Mouse (Mus musculus): Measurements from ENCODE around the gene H2afy2. TPM values are rescaled to one million over a fixed set of nuclear protein-coding genes. Genes with fewer than 3 reads are reported as not detected.

The H2afy2 gene
- polyA plus RNA-seq, 1 experiment from 2014 or later: 93.7 TPM

- no peak overlapping the region for H3K9ac ChIP-seq
- no peak overlapping the region for H3K4me3 ChIP-seq (replicated peaks)
- no peak for ATAC-seq (ENCODE audit: insufficient read depth, low FRiP score, low read depth)
- H3K9me3 ChIP-seq: no peaks in the 10 kb centered on the region
- H3K4me2 ChIP-seq: no peak overlapping the region
- peaks cover 56% of the 10 kb centered on the region for H3K36me3 ChIP-seq
- no peaks in the 10 kb centered on the region for H3K27me3 ChIP-seq (replicated peaks)
- 95% methylated on average over 8 of the region's 8 CpGs for WGBS
- H3K27ac ChIP-seq: no peak overlapping the region
- H3K4me1 ChIP-seq: no peaks in the 10 kb centered on the region
Measured at GRCm38 (mm10) chr10:61742336-61742735, 41.6 kb downstream of the H2afy2 start.

GRCm38 (mm10) chr10:61741873-61742272, 42.1 kb downstream of the H2afy2 start:
- no peak overlapping the region for H3K9ac ChIP-seq
- no peak for ATAC-seq (ENCODE audit: insufficient read depth, low FRiP score, low read depth)
- no peaks in the 10 kb centered on the region for H3K27me3 ChIP-seq (replicated peaks)
- H3K4me3 ChIP-seq (replicated peaks): no peak overlapping the region
- no peaks in the 10 kb centered on the region for H3K9me3 ChIP-seq
- no peaks in the 10 kb centered on the region for H3K4me1 ChIP-seq
- peaks cover 52% of the 10 kb centered on the region for H3K36me3 ChIP-seq
- no peak overlapping the region for H3K4me2 ChIP-seq
- WGBS: 87% methylated on average over 4 of the region's 4 CpGs
- H3K27ac ChIP-seq: no peak overlapping the region

GRCm38 (mm10) chr10:61741306-61741705, 42.6 kb downstream of the H2afy2 start:
- Histone ChIP-seq H3K4me2 (no peak overlapping the region), H3K9me3 (no peaks in the 10 kb centered on the region), H3K27me3 (replicated peaks) (no peaks in the 10 kb centered on the region), H3K36me3 (peaks cover 46% of the 10 kb centered on the region), H3K4me1 (no peaks in the 10 kb centered on the region), H3K9ac (no peak overlapping the region), H3K27ac (no peak overlapping the region), H3K4me3 (replicated peaks) (no peak overlapping the region)
- ATAC-seq (ENCODE audit: insufficient read depth, low FRiP score, low read depth): no peak
- WGBS: 81% methylated on average over 1 of the region's 1 CpGs

GRCm38 (mm10) chr10:61738126-61738525, 45.8 kb downstream of the H2afy2 start:
- H3K27ac ChIP-seq: no peak overlapping the region
- no peak overlapping the region for H3K4me2 ChIP-seq
- no peak overlapping the region for H3K9ac ChIP-seq
- H3K4me1 ChIP-seq: no peaks in the 10 kb centered on the region
- H3K27me3 ChIP-seq (replicated peaks): no peaks in the 10 kb centered on the region
- ATAC-seq (ENCODE audit: insufficient read depth, low FRiP score, low read depth): no peak
- H3K36me3 ChIP-seq: 0 out of 2 replicates have a peak, but pooled peaks cover 25% of the 10 kb centered on the region
- 88% methylated on average over 4 of the region's 4 CpGs for WGBS
- no peak overlapping the region for H3K4me3 ChIP-seq (replicated peaks)
- H3K9me3 ChIP-seq: no peaks in the 10 kb centered on the region

GRCm38 (mm10) chr10:61737537-61737936, 46.4 kb downstream of the H2afy2 start:
- Histone ChIP-seq H3K4me2 (no peak overlapping the region), H3K27me3 (replicated peaks) (no peaks in the 10 kb centered on the region), H3K4me3 (replicated peaks) (no peak overlapping the region), H3K36me3 (0 out of 2 replicates have a peak, but pooled peaks cover 19% of the 10 kb centered on the region), H3K27ac (no peak overlapping the region), H3K9ac (no peak overlapping the region), H3K4me1 (no peaks in the 10 kb centered on the region), H3K9me3 (no peaks in the 10 kb centered on the region)
- ATAC-seq (ENCODE audit: insufficient read depth, low FRiP score, low read depth): no peak
- WGBS: 84% methylated on average over 1 of the region's 1 CpGs

GRCm38 (mm10) chr10:61736671-61737078, 47.3 kb downstream of the H2afy2 start:
- Histone ChIP-seq H3K9me3 (no peaks in the 10 kb centered on the region), H3K4me1 (no peaks in the 10 kb centered on the region; the same call in 1 of the 2 replicates), H3K4me3 (replicated peaks) (no peak overlapping the region), H3K27me3 (replicated peaks) (no peaks in the 10 kb centered on the region), H3K9ac (no peak overlapping the region), H3K4me2 (no peak overlapping the region), H3K27ac (no peak overlapping the region), H3K36me3 (0 out of 2 replicates have a peak, but pooled peaks cover 13% of the 10 kb centered on the region)
- no peak for ATAC-seq (ENCODE audit: insufficient read depth, low FRiP score, low read depth)
- WGBS: 62% methylated on average over 10 of the region's 10 CpGs

GRCm38 (mm10) chr10:61734377-61734776, 49.6 kb downstream of the H2afy2 start:
- ATAC-seq (ENCODE audit: insufficient read depth, low FRiP score, low read depth): no peak
- no peak overlapping the region for H3K4me2 ChIP-seq
- H3K4me1 ChIP-seq: no peaks in the 10 kb centered on the region; the same call in 1 of the 2 replicates
- no peak overlapping the region for H3K4me3 ChIP-seq (replicated peaks)
- 35% methylated on average over 3 of the region's 3 CpGs for WGBS
- H3K27me3 ChIP-seq (replicated peaks): no peaks in the 10 kb centered on the region
- no peaks in the 10 kb centered on the region for H3K9me3 ChIP-seq
- 0 out of 2 replicates have a peak, but pooled peaks cover 5% of the 10 kb centered on the region for H3K36me3 ChIP-seq
- no peak overlapping the region for H3K9ac ChIP-seq
- no peak overlapping the region for H3K27ac ChIP-seq

GRCm38 (mm10) chr10:61730171-61730570, 53.8 kb downstream of the H2afy2 start:
- ATAC-seq (ENCODE audit: insufficient read depth, low FRiP score, low read depth): no peak
- H3K27me3 ChIP-seq (replicated peaks): no peaks in the 10 kb centered on the region
- H3K4me1 ChIP-seq: no peaks in the 10 kb centered on the region; the same call in 1 of the 2 replicates
- H3K9me3 ChIP-seq: no peaks in the 10 kb centered on the region
- no peak overlapping the region for H3K4me2 ChIP-seq
- H3K9ac ChIP-seq: no peak overlapping the region
- H3K36me3 ChIP-seq: no peaks in the 10 kb centered on the region
- no peak overlapping the region for H3K4me3 ChIP-seq (replicated peaks)
- WGBS: 91% methylated on average over 6 of the region's 6 CpGs
- no peak overlapping the region for H3K27ac ChIP-seq

- Histone ChIP-seq H3K9ac (no peak overlapping the region), H3K27me3 (replicated peaks) (no peaks in the 10 kb centered on the region), H3K4me1 (no peaks in the 10 kb centered on the region; the same call in 1 of the 2 replicates), H3K36me3 (no peaks in the 10 kb centered on the region), H3K4me3 (replicated peaks) (no peak overlapping the region), H3K9me3 (no peaks in the 10 kb centered on the region), H3K4me2 (no peak overlapping the region), H3K27ac (no peak overlapping the region)
- ATAC-seq (ENCODE audit: insufficient read depth, low FRiP score, low read depth): no peak
- 51% methylated on average over 11 of the region's 11 CpGs for WGBS
Measured at GRCm38 (mm10) chr10:61729181-61729580, 54.8 kb downstream of the H2afy2 start.

GRCm38 (mm10) chr10:61723271-61723670, 60.7 kb downstream of the H2afy2 start:
- ATAC-seq (ENCODE audit: insufficient read depth, low FRiP score, low read depth): no peak
- H3K4me2 ChIP-seq: no peak overlapping the region
- no peaks in the 10 kb centered on the region for H3K36me3 ChIP-seq
- no peak overlapping the region for H3K9ac ChIP-seq
- no peaks in the 10 kb centered on the region for H3K9me3 ChIP-seq
- H3K27ac ChIP-seq: no peak overlapping the region
- no peak overlapping the region for H3K4me3 ChIP-seq (replicated peaks)
- WGBS: 71% methylated on average over 6 of the region's 6 CpGs
- H3K4me1 ChIP-seq: no peaks in the 10 kb centered on the region
- no peaks in the 10 kb centered on the region for H3K27me3 ChIP-seq (replicated peaks)

- Histone ChIP-seq H3K9ac (no peak overlapping the region), H3K4me3 (replicated peaks) (no peak overlapping the region), H3K27ac (no peak overlapping the region), H3K36me3 (no peaks in the 10 kb centered on the region), H3K4me2 (no peak overlapping the region), H3K27me3 (replicated peaks) (no peaks in the 10 kb centered on the region), H3K9me3 (no peaks in the 10 kb centered on the region), H3K4me1 (no peaks in the 10 kb centered on the region)
- ATAC-seq (ENCODE audit: insufficient read depth, low FRiP score, low read depth): no peak
- WGBS: 62% methylated on average over 3 of the region's 3 CpGs
Measured at GRCm38 (mm10) chr10:61722215-61722614, 61.7 kb downstream of the H2afy2 start.

GRCm38 (mm10) chr10:61720331-61720730, 63.6 kb downstream of the H2afy2 start:
- H3K4me1 ChIP-seq: no peaks in the 10 kb centered on the region
- no peaks in the 10 kb centered on the region for H3K9me3 ChIP-seq
- H3K27me3 ChIP-seq (replicated peaks): no peaks in the 10 kb centered on the region
- WGBS: 86% methylated on average over 7 of the region's 7 CpGs
- no peak overlapping the region for H3K9ac ChIP-seq
- H3K36me3 ChIP-seq: no peaks in the 10 kb centered on the region
- no peak overlapping the region for H3K27ac ChIP-seq
- no peak for ATAC-seq (ENCODE audit: insufficient read depth, low FRiP score, low read depth)
- no peak overlapping the region for H3K4me2 ChIP-seq
- H3K4me3 ChIP-seq (replicated peaks): no peak overlapping the region
